Mouse (Mus musculus): ENCODE results near the gene Snx21.

- no peak for TF ChIP-seq CTCF (IDR thresholded peaks at IDR 0.05; ENCODE audit: low read depth)
- TF ChIP-seq EP300 (optimal IDR thresholded peaks at IDR 0.05) = no peak
These were observed 27.9 kb downstream of the Snx21 start for GRCm38 (mm10) chr2:164813557-164813956.
